Mouse (Mus musculus): ENCODE results near the gene Urb2. TPM values are rescaled to one million over a fixed set of nuclear protein-coding genes. Genes with fewer than 3 reads are reported as not detected.
A peak's percentile ranks its signal among the peaks of the same experiment; 100 is the strongest.

Urb2 gene
- polyA plus RNA-seq, 1 experiment from 2014 or later: 4.6 TPM

DNA sequence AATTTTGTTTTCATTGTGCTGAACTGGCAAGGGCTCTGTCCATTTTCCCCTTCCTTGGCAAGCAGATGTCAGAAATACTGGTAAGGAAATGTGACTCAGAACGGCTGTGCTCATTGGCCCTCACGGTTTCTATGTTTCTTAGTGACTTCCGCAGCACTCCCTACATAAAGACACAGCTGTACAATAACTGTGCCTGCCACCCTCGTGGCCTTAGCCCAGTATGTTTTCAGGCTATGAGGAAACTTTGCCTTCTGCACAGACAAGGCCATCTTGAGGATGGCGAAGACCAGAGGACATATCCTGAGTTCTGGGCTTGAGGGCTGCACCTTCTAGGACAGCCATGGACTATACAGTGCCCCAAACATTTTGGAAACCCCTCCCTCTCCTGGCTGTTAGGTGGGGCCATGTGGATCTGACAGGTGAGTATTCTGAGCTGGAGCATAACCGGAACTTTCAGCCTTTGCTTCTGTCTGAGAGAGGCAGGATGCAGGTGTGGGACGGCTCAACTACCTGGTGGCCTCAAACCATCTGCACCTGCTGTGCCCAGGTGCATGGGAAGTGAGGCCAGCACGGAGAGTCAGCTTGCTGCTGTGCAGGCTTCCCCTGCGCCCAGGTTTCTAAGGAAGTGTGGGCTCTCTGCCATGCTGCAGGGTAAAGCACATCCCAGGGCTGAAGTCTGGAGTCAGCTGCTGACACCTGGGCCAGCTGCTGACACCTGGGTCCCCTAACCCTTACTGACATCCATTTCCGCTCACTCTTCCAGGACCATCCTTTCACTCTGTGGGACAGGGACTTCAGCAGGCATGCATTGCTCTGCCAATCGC, 35.7 kb downstream of the Urb2 start:
- H3K4me2 ChIP-seq (ENCODE audit: low read length): no peak overlapping the region
- no peak overlapping the region for H3K27ac ChIP-seq (ENCODE audit: low read length)
- no peak for ATAC-seq
- H3K4me3 ChIP-seq (replicated peaks; ENCODE audit: low read length): no peak overlapping the region
- H3K9me3 ChIP-seq (ENCODE audit: control insufficient read depth, low read length): no peaks in the 10 kb centered on the region
- no peaks in the 10 kb centered on the region for H3K36me3 ChIP-seq (ENCODE audit: control insufficient read depth, insufficient read depth)
- H3K9ac ChIP-seq (replicated peaks; ENCODE audit: low read depth, low read length): no peak overlapping the region
- no peaks in the 10 kb centered on the region for H3K27me3 ChIP-seq (replicated peaks; ENCODE audit: control insufficient read depth, insufficient read depth, low read length)
- no peaks in the 10 kb centered on the region for H3K4me1 ChIP-seq (replicated peaks; ENCODE audit: control insufficient read depth, insufficient read depth, low read length)
- WGBS: 82% methylated on average over 11 of the region's 11 CpGs

DNA sequence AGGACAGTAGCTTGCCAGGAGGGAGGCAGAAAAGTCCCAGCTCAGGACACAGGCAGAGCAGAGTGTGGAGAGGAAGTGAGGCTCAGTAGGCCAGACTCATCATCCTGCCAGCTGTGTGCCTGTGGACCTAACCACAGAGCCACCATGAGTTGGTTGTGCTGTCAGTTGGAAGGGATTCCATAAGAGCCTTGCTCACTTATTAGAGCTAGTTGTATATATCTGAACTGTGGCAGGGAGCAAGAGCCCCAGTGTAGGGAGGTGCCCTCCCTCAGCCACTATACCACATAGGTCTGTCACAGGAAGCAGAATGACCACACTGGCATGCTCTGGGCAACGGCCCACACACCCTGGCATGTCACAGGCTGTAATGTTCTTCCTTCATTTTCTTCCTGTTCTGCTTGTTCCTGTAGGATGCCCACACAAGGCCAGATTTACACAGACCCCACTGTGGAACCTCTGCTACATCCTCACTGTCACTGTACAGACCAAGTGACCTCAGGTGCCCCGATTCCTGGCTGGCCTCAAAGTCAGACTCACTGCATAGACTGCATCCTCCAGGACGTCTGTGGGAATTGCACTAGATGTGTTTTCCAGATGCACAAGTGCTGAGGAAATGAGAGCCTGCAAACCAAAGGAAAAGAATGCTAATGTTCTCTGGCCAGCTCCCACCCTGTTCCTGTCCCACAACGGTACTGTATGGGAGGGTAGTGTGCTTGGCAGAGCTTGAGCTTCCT, 45.2 kb downstream of the Urb2 start:
- Histone ChIP-seq H3K9ac (replicated peaks; ENCODE audit: low read depth, low read length) (no peak overlapping the region), H3K4me3 (replicated peaks; ENCODE audit: low read length) (no peak overlapping the region), H3K27me3 (replicated peaks; ENCODE audit: control insufficient read depth, insufficient read depth, low read length) (no peaks in the 10 kb centered on the region), H3K36me3 (ENCODE audit: control insufficient read depth, insufficient read depth) (no peaks in the 10 kb centered on the region), H3K9me3 (ENCODE audit: control insufficient read depth, low read length) (no peaks in the 10 kb centered on the region), H3K4me2 (ENCODE audit: low read length) (no peak overlapping the region), H3K27ac (ENCODE audit: low read length) (no peak overlapping the region), H3K4me1 (replicated peaks; ENCODE audit: control insufficient read depth, insufficient read depth, low read length) (peaks cover 23% of the 10 kb centered on the region)
- 70% methylated on average over 4 of the region's 4 CpGs for WGBS
- no peak for ATAC-seq

DNA sequence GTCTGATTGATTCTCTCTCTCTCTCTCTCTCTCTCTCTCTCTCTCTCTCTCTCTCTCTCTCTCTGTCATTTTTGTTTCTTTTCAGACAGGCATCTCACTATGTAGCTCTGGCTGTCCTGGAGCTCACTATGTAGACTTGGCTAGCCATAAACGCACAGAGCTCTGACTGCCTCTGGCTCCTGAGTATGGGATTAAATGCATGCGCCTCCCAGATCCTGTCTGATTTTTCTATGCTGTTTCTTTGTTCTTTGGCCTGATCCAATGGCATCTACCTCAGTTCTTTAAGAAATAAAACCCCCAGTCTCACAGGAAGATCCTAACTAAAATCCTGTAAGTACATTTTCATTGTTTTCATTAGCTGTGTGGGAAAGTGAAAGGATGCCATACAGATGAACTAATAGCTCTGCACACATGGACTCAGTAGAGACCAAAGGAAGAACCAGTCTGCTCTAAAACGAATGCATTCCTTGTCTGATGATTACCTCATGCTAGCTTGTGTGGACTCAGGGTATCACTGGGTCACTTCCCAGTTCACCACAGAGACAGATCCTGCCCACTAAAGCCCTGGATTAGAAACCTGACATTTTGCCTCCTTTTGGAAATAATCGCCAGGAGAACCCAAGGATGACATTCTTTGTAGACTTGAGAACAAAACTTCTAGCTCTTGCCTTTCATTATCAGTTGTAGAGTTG, 45.9 kb downstream of the Urb2 start:
- WGBS: 70% methylated on average over 4 of the region's 4 CpGs
- no peaks in the 10 kb centered on the region for H3K27me3 ChIP-seq (replicated peaks; ENCODE audit: control insufficient read depth, insufficient read depth, low read length)
- no peak overlapping the region for H3K4me2 ChIP-seq (ENCODE audit: low read length)
- H3K9ac ChIP-seq (replicated peaks; ENCODE audit: low read depth, low read length): no peak overlapping the region
- ATAC-seq: no peak
- no peak overlapping the region for H3K4me3 ChIP-seq (replicated peaks; ENCODE audit: low read length)
- no peak overlapping the region for H3K27ac ChIP-seq (ENCODE audit: low read length)
- H3K36me3 ChIP-seq (ENCODE audit: control insufficient read depth, insufficient read depth): no peaks in the 10 kb centered on the region
- peaks cover 24% of the 10 kb centered on the region for H3K4me1 ChIP-seq (replicated peaks; ENCODE audit: control insufficient read depth, insufficient read depth, low read length)
- no peaks in the 10 kb centered on the region for H3K9me3 ChIP-seq (ENCODE audit: control insufficient read depth, low read length)

DNA sequence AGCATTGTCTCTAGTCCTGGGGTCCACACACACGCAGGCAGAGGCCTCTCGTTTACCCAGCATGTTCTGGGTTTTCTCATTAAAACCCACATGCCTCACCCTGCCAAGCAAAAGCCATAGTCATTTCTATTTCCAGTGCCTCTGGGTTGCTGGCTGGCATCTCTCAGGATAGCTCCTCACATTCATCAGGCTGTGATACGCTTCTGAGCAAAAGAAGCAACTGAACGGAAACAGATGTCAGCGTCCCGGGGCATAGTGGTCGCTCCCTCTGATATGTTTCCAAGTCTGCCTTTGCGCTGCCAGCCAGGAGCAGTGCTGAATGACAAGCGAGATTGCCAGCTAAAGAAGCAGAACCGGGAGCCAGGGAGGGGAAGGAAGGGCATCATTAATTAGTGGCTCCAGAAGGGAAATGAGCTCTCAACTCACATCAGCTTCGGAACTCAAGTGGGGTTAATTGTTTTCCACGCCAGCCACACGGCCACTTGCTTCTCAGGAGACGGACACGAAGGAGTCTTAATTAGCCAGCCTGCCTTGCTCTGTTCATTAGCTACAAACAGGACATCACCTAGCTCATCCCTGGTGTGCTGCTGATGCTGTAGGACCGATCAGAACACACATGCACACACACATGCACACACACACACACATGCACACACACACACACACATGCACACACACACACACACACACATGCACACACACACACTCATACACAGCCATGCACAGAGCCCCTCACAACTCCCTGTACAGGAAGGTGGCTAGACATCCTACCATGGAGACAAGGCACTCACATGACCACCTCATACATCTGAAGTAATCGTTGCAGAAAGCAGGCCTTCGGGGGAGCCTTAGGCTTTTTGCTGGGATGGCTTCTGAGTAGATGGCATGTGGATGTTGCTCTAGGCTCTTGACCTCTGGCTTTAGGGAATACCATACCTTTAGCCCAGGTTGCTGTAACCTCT, 49.3 kb downstream of the Urb2 start:
- H3K4me2 ChIP-seq (ENCODE audit: low read length): peak overlapping the region; percentile 9; the same call in 1 of the 2 replicates
- no peaks in the 10 kb centered on the region for H3K36me3 ChIP-seq (ENCODE audit: control insufficient read depth, insufficient read depth)
- H3K4me1 ChIP-seq (replicated peaks; ENCODE audit: control insufficient read depth, insufficient read depth, low read length): peaks cover 24% of the 10 kb centered on the region
- peak overlapping the region; percentile 58 for H3K27ac ChIP-seq (ENCODE audit: low read length)
- no peaks in the 10 kb centered on the region for H3K9me3 ChIP-seq (ENCODE audit: control insufficient read depth, low read length)
- H3K9ac ChIP-seq (replicated peaks; ENCODE audit: low read depth, low read length): peak overlapping the region; percentile 40; the same call in 1 of the 2 replicates
- no peak overlapping the region for H3K4me3 ChIP-seq (replicated peaks; ENCODE audit: low read length)
- ATAC-seq: peak; percentile 83
- no peaks in the 10 kb centered on the region for H3K27me3 ChIP-seq (replicated peaks; ENCODE audit: control insufficient read depth, insufficient read depth, low read length)
- WGBS: 9% methylated on average over 18 of the region's 18 CpGs

DNA sequence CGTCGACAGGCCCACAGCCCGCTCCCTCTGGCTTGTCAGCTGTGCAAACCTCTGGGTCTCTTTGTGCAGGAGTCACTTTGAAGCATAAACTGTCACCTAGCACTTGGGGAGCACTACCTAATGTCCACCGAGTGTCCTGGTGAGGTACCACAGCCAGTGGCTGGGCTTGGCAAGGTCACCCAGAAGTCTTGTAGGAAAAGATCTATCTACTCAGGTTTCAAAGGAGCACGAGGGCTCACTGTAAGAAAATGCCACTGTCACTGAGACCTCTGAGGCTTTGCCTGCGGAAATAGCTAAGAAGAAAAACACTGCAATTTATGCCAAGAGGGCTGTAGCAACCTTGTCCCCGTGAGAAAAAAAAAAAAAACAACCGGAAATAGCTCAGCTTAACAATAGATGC, 54.7 kb downstream of the Urb2 start:
- no peak overlapping the region for H3K4me2 ChIP-seq (ENCODE audit: low read length)
- no peak overlapping the region for H3K27ac ChIP-seq (ENCODE audit: low read length)
- H3K4me3 ChIP-seq (replicated peaks; ENCODE audit: low read length): no peak overlapping the region
- no peak overlapping the region for H3K9ac ChIP-seq (replicated peaks; ENCODE audit: low read depth, low read length)
- peaks cover 5% of the 10 kb centered on the region for H3K4me1 ChIP-seq (replicated peaks; ENCODE audit: control insufficient read depth, insufficient read depth, low read length)
- H3K27me3 ChIP-seq (replicated peaks; ENCODE audit: control insufficient read depth, insufficient read depth, low read length): no peaks in the 10 kb centered on the region
- ATAC-seq: no peak
- no peaks in the 10 kb centered on the region for H3K36me3 ChIP-seq (ENCODE audit: control insufficient read depth, insufficient read depth)
- 56% methylated on average over 8 of the region's 8 CpGs for WGBS
- H3K9me3 ChIP-seq (ENCODE audit: control insufficient read depth, low read length): no peaks in the 10 kb centered on the region

DNA sequence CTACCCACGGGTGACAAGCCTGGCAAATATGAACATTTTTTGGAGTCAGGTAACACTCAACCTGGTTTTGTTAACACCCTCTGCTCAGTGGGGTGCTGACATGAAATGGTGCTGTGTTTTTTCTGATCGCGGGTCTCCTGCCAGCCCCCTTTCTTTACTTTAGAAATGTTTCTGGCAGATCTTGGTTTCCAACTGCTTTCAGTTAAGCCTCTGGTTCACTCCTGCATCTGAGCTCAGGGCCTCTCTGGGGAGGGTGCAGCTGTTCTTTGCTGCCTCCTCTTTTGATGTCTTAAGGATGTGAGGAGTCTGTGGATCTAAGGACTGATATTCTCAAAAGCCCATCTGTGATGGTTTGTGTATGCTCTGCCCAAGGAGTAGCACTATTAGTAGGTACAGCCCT, 55.1 kb downstream of the Urb2 start:
- ATAC-seq: no peak
- Histone ChIP-seq H3K27me3 (replicated peaks; ENCODE audit: control insufficient read depth, insufficient read depth, low read length) (no peaks in the 10 kb centered on the region), H3K36me3 (ENCODE audit: control insufficient read depth, insufficient read depth) (no peaks in the 10 kb centered on the region), H3K9me3 (ENCODE audit: control insufficient read depth, low read length) (no peaks in the 10 kb centered on the region), H3K4me1 (replicated peaks; ENCODE audit: control insufficient read depth, insufficient read depth, low read length) (peaks cover under 1% of the 10 kb centered on the region; the same call in 1 of the 2 replicates), H3K4me3 (replicated peaks; ENCODE audit: low read length) (no peak overlapping the region), H3K4me2 (ENCODE audit: low read length) (no peak overlapping the region), H3K27ac (ENCODE audit: low read length) (no peak overlapping the region), H3K9ac (replicated peaks; ENCODE audit: low read depth, low read length) (no peak overlapping the region)
- 51% methylated on average over 3 of the region's 3 CpGs for WGBS

DNA sequence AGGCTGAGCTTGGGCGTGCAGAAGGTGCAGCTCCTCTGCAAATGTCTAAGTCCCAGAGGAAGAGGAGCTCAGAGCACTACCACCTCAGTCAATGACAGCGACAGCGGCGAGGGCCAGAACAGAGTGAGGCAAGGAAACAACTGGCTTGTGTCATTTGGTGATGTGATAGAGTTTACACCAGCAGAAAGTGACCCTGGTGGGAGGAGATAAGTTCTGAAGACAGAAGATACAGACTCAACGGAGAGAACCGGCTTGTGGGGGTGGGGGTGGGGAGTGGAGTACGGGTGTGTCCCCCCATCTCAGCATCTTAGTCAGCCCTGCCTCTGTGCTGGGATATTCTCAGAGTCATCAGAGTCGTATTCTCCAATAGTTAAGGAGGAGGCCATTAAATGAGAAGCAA, 56.1 kb downstream of the Urb2 start:
- H3K27ac ChIP-seq (ENCODE audit: low read length): no peak overlapping the region
- H3K9me3 ChIP-seq (ENCODE audit: control insufficient read depth, low read length): no peaks in the 10 kb centered on the region
- no peak overlapping the region for H3K4me3 ChIP-seq (replicated peaks; ENCODE audit: low read length)
- no peak overlapping the region for H3K9ac ChIP-seq (replicated peaks; ENCODE audit: low read depth, low read length)
- no peak for ATAC-seq
- H3K36me3 ChIP-seq (ENCODE audit: control insufficient read depth, insufficient read depth): no peaks in the 10 kb centered on the region
- 91% methylated on average over 8 of the region's 8 CpGs for WGBS
- H3K4me2 ChIP-seq (ENCODE audit: low read length): no peak overlapping the region
- H3K4me1 ChIP-seq (replicated peaks; ENCODE audit: control insufficient read depth, insufficient read depth, low read length): no peaks in the 10 kb centered on the region
- no peaks in the 10 kb centered on the region for H3K27me3 ChIP-seq (replicated peaks; ENCODE audit: control insufficient read depth, insufficient read depth, low read length)

DNA sequence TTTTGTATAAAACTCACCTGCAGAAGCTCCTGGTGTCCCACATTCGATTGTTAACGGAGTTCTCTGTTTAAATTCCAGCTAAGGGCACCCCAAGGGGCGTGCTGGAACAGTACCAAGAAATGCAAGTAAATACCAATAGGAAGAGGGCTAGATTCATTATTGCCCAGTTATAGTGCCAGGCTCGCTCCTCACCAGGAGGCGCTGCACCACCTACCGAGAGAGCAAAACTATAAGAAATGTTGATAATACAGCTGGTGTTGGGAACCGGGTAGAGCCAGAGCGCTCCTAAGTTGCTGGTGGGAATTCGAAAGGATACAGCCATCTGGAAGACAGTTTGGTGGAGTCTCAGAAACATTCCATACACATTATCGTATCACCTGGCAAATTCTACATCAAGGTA, 56.7 kb downstream of the Urb2 start:
- no peak overlapping the region for H3K27ac ChIP-seq (ENCODE audit: low read length)
- no peak overlapping the region for H3K4me3 ChIP-seq (replicated peaks; ENCODE audit: low read length)
- ATAC-seq: no peak
- no peak overlapping the region for H3K4me2 ChIP-seq (ENCODE audit: low read length)
- no peaks in the 10 kb centered on the region for H3K36me3 ChIP-seq (ENCODE audit: control insufficient read depth, insufficient read depth)
- WGBS: 80% methylated on average over 10 of the region's 10 CpGs
- no peaks in the 10 kb centered on the region for H3K9me3 ChIP-seq (ENCODE audit: control insufficient read depth, low read length)
- H3K27me3 ChIP-seq (replicated peaks; ENCODE audit: control insufficient read depth, insufficient read depth, low read length): no peaks in the 10 kb centered on the region
- no peaks in the 10 kb centered on the region for H3K4me1 ChIP-seq (replicated peaks; ENCODE audit: control insufficient read depth, insufficient read depth, low read length)
- H3K9ac ChIP-seq (replicated peaks; ENCODE audit: low read depth, low read length): no peak overlapping the region
